Mouse (Mus musculus) stomach, embryonic 14.5 days (tissue): ENCODE results near the gene Catsperz. TPM values are rescaled to one million over a fixed set of nuclear protein-coding genes. Genes with fewer than 3 reads are reported as not detected.

Experiments
- ATAC-seq: fragments of 200-750 bp; cut with Nextera tagmentation; 2 replicates; pipeline ENCODE4 v1.8.0; 2017; ENCODE audit warnings: low read depth, moderate TSS enrichment; ENCODE audit not compliant: insufficient number of reproducible peaks, insufficient read depth, low FRiP score
- H3K27ac ChIP-seq: fragments of 300-500 bp; sonication (generic); 2 replicates; pipeline ENCODE4 v1.5.1; 2014; ENCODE audit warnings: mild to moderate bottlenecking, low read length, moderate library complexity, mixed read lengths
- H3K27me3 ChIP-seq: fragments of 300-500 bp; sonication (generic); 2 replicates; pipeline ENCODE4 v1.6.1; 2014; ENCODE audit warnings: low read length, control low read depth, mixed read lengths; ENCODE audit not compliant: control insufficient read depth, insufficient read depth
- H3K36me3 ChIP-seq: fragments of 300-500 bp; sonication (generic); 2 replicates; pipeline ENCODE4 v1.6.1; 2014; ENCODE audit warnings: mild to moderate bottlenecking, control low read depth, low read length, moderate library complexity, mixed read lengths; ENCODE audit not compliant: control insufficient read depth, insufficient read depth
- H3K4me1 ChIP-seq: fragments of 300-500 bp; sonication (generic); 2 replicates; pipeline ENCODE4 v1.6.1; 2014; ENCODE audit warnings: low read length, control low read depth, mixed read lengths; ENCODE audit not compliant: control insufficient read depth, insufficient read depth
- H3K4me2 ChIP-seq: fragments of 300-500 bp; sonication (generic); replicated peaks from 2 replicates; pipeline ENCODE4 v1.6.1; 2014; ENCODE audit warnings: low read depth, low read length, control low read depth
- H3K4me3 ChIP-seq: fragments of 300-500 bp; sonication (generic); 2 replicates; pipeline ENCODE4 v1.5.1; 2014; ENCODE audit warnings: low read depth, low read length, control low read depth
- H3K9ac ChIP-seq: fragments of 300-500 bp; sonication (generic); replicated peaks from 2 replicates; pipeline ENCODE4 v1.6.1; 2014; ENCODE audit warnings: low read depth, mild to moderate bottlenecking, control low read depth, low read length, moderate library complexity, mixed read lengths
- H3K9me3 ChIP-seq: fragments of 300-500 bp; sonication (generic); 2 replicates; pipeline ENCODE4 v1.6.1; 2016; ENCODE audit warnings: low read depth, low read length, control low read depth; ENCODE audit not compliant: control insufficient read depth
- WGBS: fragments of 180-500 bp; shearing (Covaris S2); extraction: QIAGEN DNeasy Blood & Tissue Kit; methylation state at CpG from one replicate; pipeline ENCODE4 v1.1.7; 2014; 5-methylcytosine and 5-hydroxymethylcytosine counted together
- microRNA-seq: library from miRNA; unstranded; fragments of <30 nt; microRNA quantifications from one replicate; pipeline ENCODE4, GENCODE M21; 2016
- polyA plus RNA-seq: library from polyadenylated mRNA; unstranded; fragments of >200 nt; fragmentation: Nextera tagmentation; extraction: Ambion mirVana; gene quantifications from 2 replicates; pipeline ENCODE4 v1.2.1, GENCODE M21; 2014

Catsperz gene
- polyA plus RNA-seq, 1 experiment from 2014 or later: 1.5 TPM

DNA sequence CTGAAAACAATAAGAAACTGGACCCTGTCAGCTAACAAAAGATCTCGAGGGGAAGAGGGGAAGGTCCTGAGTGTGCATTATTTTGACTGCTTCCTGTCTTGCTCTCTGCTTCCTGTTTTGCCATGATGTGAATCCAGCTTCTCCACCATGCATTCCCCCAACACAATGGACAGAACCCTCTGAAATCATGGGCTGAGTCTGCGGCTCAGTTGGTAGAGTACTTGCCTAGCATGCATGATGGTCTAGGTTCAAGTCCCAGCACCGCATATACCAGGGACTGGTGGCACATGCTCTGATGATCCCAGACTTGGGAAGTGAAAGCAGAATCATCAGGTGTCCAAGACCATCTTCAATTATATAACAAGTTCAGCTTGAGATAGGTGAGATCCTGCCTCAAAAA, 52.5 kb downstream of the Catsperz start:
- no peaks in the 10 kb centered on the region for H3K36me3 ChIP-seq
- H3K9ac ChIP-seq: no peak overlapping the region
- no peaks in the 10 kb centered on the region for H3K27me3 ChIP-seq
- no peak overlapping the region for H3K4me3 ChIP-seq
- no peak overlapping the region for H3K27ac ChIP-seq
- H3K9me3 ChIP-seq: no peaks in the 10 kb centered on the region
- 78% methylated on average over 3 of the region's 3 CpGs for WGBS
- H3K4me1 ChIP-seq: peaks cover 3% of the 10 kb centered on the region; the same call in 1 of the 2 replicates
- H3K4me2 ChIP-seq: no peak overlapping the region
- no peak for ATAC-seq

Small RNA genes lying within 50 kb of the gene (microRNA-seq; reads per million reads assigned to microRNA genes)
- not detected for gene Mir6990

Other genes with a start within 250 kb of the Catsperz start
- 24.2 and 26.1 TPM in 2 replicates for gene Rps6ka4, start 84.7 kb downstream of the Catsperz start, polyA plus RNA-seq
- gene Ccdc88b, start 67.2 kb downstream of the Catsperz start, polyA plus RNA-seq: 0.59 and 0.80 TPM in 2 replicates
- 152 and 158 TPM in 2 replicates for gene Trmt112, start 15.7 kb downstream of the Catsperz start, polyA plus RNA-seq
- gene Prdx5, start 15.3 kb downstream of the Catsperz start, polyA plus RNA-seq: 166 and 172 TPM in 2 replicates
- gene Esrra, start 3.6 kb downstream of the Catsperz start, polyA plus RNA-seq: 6.5 and 6.8 TPM in 2 replicates
- 0.35 and 0.95 TPM in 2 replicates for gene Kcnk4, start 9.1 kb upstream of the Catsperz start, polyA plus RNA-seq
- 69.1 and 70.8 TPM in 2 replicates for gene Bad, start 16.5 kb upstream of the Catsperz start, polyA plus RNA-seq
- gene Gpr137, start 17.1 kb upstream of the Catsperz start, polyA plus RNA-seq: 21.8 and 24.8 TPM in 2 replicates
- gene Ppp1r14b, start 49.6 kb upstream of the Catsperz start, polyA plus RNA-seq: 99.5 and 103 TPM in 2 replicates
- 50.6 and 56.1 TPM in 2 replicates for gene Plcb3, start 51.1 kb upstream of the Catsperz start, polyA plus RNA-seq
- gene Fkbp2, start 55.1 kb upstream of the Catsperz start, polyA plus RNA-seq: 88.3 and 94.1 TPM in 2 replicates
- gene Vegfb, start 62.3 kb upstream of the Catsperz start, polyA plus RNA-seq: 38.5 and 44.7 TPM in 2 replicates
- gene Dnajc4, start 67.2 kb upstream of the Catsperz start, polyA plus RNA-seq: 23.8 and 31.2 TPM in 2 replicates
- gene Nudt22, start 70.7 kb upstream of the Catsperz start, polyA plus RNA-seq: 15.3 and 19.6 TPM in 2 replicates
- 9.6 and 11.5 TPM in 2 replicates for gene Trpt1, start 70.8 kb upstream of the Catsperz start, polyA plus RNA-seq
- 8.2 and 8.3 TPM in 2 replicates for gene Fermt3, start 94.1 kb upstream of the Catsperz start, polyA plus RNA-seq
- gene Stip1, start 114.6 kb upstream of the Catsperz start, polyA plus RNA-seq: 201 and 210 TPM in 2 replicates
- gene Macrod1, start 131.4 kb upstream of the Catsperz start, polyA plus RNA-seq: 7.7 and 8.3 TPM in 2 replicates
- gene Flrt1, start 180.3 kb upstream of the Catsperz start, polyA plus RNA-seq: 7.4 and 9.2 TPM in 2 replicates